Mouse (Mus musculus): ENCODE data around the gene Akr1c19. TPM values are rescaled to one million over a fixed set of nuclear protein-coding genes. Genes with fewer than 3 reads are reported as not detected.
"Not testable (repeated sequence)": the region's sequence is repeated elsewhere in the genome, so short reads cannot be mapped to it uniquely, and the experiment has no call there.

The Akr1c19 gene
- 7.1 and 7.5 TPM in 2 replicates for polyA plus RNA-seq (2015; fragmentation: Nextera tagmentation; extraction: Ambion mirVana)

GRCm38 (mm10) chr13:4228441-4228840 is at the start of gene Akr1c19:
Gene Akr1c19, plus strand, starts transcription at chr13:4228700.
- H3K36me3 ChIP-seq, result no peaks in the 10 kb centered on the region
- no peak within 1 kb of the TSS for H3K4me2 ChIP-seq
- H3K4me3 ChIP-seq, result no peak within 1 kb of the TSS
- H3K4me1 ChIP-seq (replicated peaks), result no peaks in the 10 kb centered on the region
- no peak within 1 kb of the TSS for H3K27ac ChIP-seq (replicated peaks)
- no peaks in the 10 kb centered on the region for H3K9me3 ChIP-seq
- 75% methylated on average over 1 of the region's 1 CpGs for WGBS
- H3K27me3 ChIP-seq, result no peaks in the 10 kb centered on the region
- ATAC-seq (ENCODE audit: low FRiP score, low read depth), result no peak
- no peak within 1 kb of the TSS for H3K9ac ChIP-seq

GRCm38 (mm10) chr13:4181321-4181720 is 47.2 kb upstream of the Akr1c19 start:
- H3K36me3 ChIP-seq; H3K27ac ChIP-seq (replicated peaks); H3K4me3 ChIP-seq; H3K27me3 ChIP-seq; H3K9ac ChIP-seq; H3K9me3 ChIP-seq; ATAC-seq (ENCODE audit: low FRiP score, low read depth); H3K4me2 ChIP-seq; H3K4me1 ChIP-seq (replicated peaks): not testable (repeated sequence)
- 90% methylated on average over 4 of the region's 4 CpGs for WGBS

GRCm38 (mm10) chr13:4183116-4183515 is 45.4 kb upstream of the Akr1c19 start:
- Histone ChIP-seq H3K9ac (no peak overlapping the region), H3K9me3 (no peaks in the 10 kb centered on the region), H3K27ac (replicated peaks) (no peak overlapping the region), H3K27me3 (no peaks in the 10 kb centered on the region), H3K36me3 (no peaks in the 10 kb centered on the region), H3K4me2 (no peak overlapping the region), H3K4me3 (no peak overlapping the region), H3K4me1 (replicated peaks) (no peaks in the 10 kb centered on the region)
- ATAC-seq (ENCODE audit: low FRiP score, low read depth), result no peak
- WGBS, result 65% methylated on average over 9 of the region's 9 CpGs

DNA sequence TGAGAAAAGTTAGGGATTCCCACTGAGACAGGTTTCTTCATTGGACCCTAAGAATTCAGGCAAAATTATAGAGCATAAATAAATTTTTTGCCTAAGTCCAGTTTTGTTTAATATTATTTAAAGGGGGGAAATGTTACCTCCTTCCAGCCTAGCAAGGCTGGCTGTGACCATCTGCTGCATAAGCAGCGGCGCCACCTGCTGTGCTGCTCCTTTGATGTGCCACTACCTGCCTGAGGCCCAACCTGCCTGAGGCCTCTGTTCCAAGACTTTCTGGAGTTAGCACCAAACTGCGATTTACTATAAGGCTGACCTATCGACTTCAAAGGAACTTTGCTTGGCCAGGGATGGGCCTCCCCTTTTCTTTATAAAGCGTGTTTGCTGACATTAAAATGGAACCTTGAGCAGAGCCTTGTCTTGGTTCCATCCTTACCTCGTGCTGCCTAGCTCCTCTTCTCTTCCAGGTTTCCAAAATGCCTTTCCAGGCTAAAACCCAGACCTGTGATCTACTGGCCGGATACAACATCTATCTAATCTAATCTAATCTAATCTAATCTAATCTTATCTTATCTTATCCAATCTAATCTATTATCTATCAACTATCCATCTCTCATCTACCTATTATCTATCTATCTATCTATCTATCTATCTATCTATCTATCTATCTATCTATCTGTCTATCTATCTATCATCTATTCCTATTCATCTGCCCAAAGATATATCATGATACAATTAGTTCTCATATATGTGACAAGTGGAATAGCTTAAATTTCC is 41.7 kb upstream of the Akr1c19 start:
- not testable (repeated sequence) for H3K4me1 ChIP-seq (replicated peaks); H3K9ac ChIP-seq
- WGBS, result 90% methylated on average over 7 of the region's 7 CpGs

DNA sequence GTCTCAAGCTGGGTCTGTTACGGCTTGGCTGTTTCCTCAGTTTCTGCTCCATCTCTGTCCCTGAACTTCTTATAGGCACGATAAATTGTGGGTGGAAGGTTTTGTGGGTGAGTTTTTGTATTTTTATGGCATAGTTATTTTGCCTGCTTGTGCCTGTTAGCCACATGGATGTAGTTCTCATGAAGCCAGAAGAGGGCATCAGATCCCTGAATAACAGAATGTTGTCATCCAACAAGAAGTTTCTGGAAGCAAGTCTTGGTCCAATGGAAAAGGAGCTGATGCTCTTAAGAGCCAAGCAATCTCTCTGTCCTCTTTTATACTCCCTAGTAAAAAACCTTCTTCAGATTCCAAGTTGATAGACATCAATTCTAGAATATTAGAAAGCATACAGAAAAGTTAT is 40.3 kb upstream of the Akr1c19 start:
- H3K27me3 ChIP-seq, result no peaks in the 10 kb centered on the region
- 94% methylated on average over 2 of the region's 2 CpGs for WGBS
- H3K9ac ChIP-seq, result no peak overlapping the region
- H3K4me1 ChIP-seq (replicated peaks), result no peaks in the 10 kb centered on the region
- no peaks in the 10 kb centered on the region for H3K36me3 ChIP-seq
- ATAC-seq (ENCODE audit: low FRiP score, low read depth), result no peak
- no peak overlapping the region for H3K4me2 ChIP-seq
- H3K27ac ChIP-seq (replicated peaks), result no peak overlapping the region
- H3K9me3 ChIP-seq, result no peaks in the 10 kb centered on the region
- H3K4me3 ChIP-seq, result no peak overlapping the region

More for the DNA sequence above, 41.7 kb upstream of the Akr1c19 start:
- H3K9me3 ChIP-seq; H3K4me3 ChIP-seq; H3K36me3 ChIP-seq; H3K27ac ChIP-seq (replicated peaks); H3K27me3 ChIP-seq; ATAC-seq (ENCODE audit: low FRiP score, low read depth); H3K4me2 ChIP-seq: not testable (repeated sequence)

GRCm38 (mm10) chr13:4190904-4191303 is 37.6 kb upstream of the Akr1c19 start, which contains the start of gene Akr1c13:
Gene Akr1c13, plus strand, starts transcription at chr13:4191150.
- WGBS, result 62% methylated on average over 3 of the region's 3 CpGs
- H3K4me1 ChIP-seq (replicated peaks), result no peaks in the 10 kb centered on the region
- no peak within 1 kb of the TSS for H3K27ac ChIP-seq (replicated peaks)
- no peak within 1 kb of the TSS for H3K4me3 ChIP-seq
- H3K9me3 ChIP-seq, result no peaks in the 10 kb centered on the region
- H3K36me3 ChIP-seq, result no peaks in the 10 kb centered on the region
- H3K4me2 ChIP-seq, result no peak within 1 kb of the TSS
- no peak for ATAC-seq (ENCODE audit: low FRiP score, low read depth)
- H3K9ac ChIP-seq, result no peak within 1 kb of the TSS
- no peaks in the 10 kb centered on the region for H3K27me3 ChIP-seq

- Histone ChIP-seq H3K27ac (replicated peaks) (no peak overlapping the region), H3K9ac (no peak overlapping the region)
- WGBS, result 80% methylated on average over 3 of the region's 3 CpGs
These were observed 36.0 kb upstream of the Akr1c19 start for GRCm38 (mm10) chr13:4192511-4192910.

GRCm38 (mm10) chr13:4206147-4206903 is 22.2 kb upstream of the Akr1c19 start:
- no peak for ATAC-seq (ENCODE audit: low FRiP score, low read depth)
- no peaks in the 10 kb centered on the region for H3K36me3 ChIP-seq
- H3K9me3 ChIP-seq, result no peaks in the 10 kb centered on the region
- WGBS, result 41% methylated on average over 1 of the region's 1 CpGs
- no peak overlapping the region for H3K4me2 ChIP-seq
- no peak overlapping the region for H3K4me3 ChIP-seq
- H3K9ac ChIP-seq, result no peak overlapping the region
- no peaks in the 10 kb centered on the region for H3K27me3 ChIP-seq
- no peaks in the 10 kb centered on the region for H3K4me1 ChIP-seq (replicated peaks)
- no peak overlapping the region for H3K27ac ChIP-seq (replicated peaks)

More at GRCm38 (mm10) chr13:4192511-4192910, 36.0 kb upstream of the Akr1c19 start:
- Histone ChIP-seq H3K9me3 (no peaks in the 10 kb centered on the region), H3K27me3 (no peaks in the 10 kb centered on the region), H3K36me3 (no peaks in the 10 kb centered on the region), H3K4me1 (replicated peaks) (no peaks in the 10 kb centered on the region), H3K4me3 (no peak overlapping the region), H3K4me2 (no peak overlapping the region)
- no peak for ATAC-seq (ENCODE audit: low FRiP score, low read depth)

DNA sequence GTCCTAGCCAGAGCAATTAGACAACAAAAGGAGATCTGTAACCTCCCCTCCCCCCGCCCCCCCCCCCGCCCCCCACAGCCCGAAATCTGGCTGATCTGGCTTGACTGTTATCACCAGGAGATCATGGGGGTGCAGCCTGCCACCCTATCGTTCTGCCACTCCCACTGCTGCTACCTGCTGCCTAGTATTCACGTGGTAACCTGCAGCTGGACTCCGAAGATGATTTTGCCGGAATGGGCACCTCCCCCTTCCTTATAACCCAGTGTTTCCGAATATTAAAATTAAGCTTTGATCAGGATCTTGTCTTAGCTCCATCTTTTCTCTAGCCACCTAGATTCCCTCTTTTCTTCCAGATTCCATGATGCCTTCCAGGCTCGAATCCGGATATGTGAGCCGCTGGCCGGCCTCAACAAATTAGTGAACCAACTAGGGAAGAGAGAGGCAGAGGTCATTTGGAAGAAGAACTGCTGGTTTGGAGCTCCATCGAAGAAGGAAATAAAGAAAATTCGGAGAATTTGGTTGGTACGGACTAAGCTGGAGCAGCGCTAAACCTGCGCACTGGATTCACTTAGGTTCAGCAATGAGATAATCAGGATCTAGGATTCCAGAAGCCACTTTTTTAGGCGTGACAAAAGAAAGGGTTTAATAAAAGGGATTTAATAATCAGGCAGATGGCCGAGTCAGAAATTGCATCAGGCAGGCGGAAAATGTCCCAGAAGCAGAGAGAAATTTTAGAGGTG is 16.8 kb upstream of the Akr1c19 start:
- WGBS, result 76% methylated on average over 18 of the region's 20 CpGs
- Histone ChIP-seq H3K36me3 (no peaks in the 10 kb centered on the region), H3K27me3 (no peaks in the 10 kb centered on the region), H3K9ac (no peak overlapping the region), H3K4me2 (no peak overlapping the region), H3K27ac (replicated peaks) (no peak overlapping the region), H3K4me1 (replicated peaks) (no peaks in the 10 kb centered on the region), H3K9me3 (no peaks in the 10 kb centered on the region), H3K4me3 (no peak overlapping the region)
- no peak for ATAC-seq (ENCODE audit: low FRiP score, low read depth)

- Histone ChIP-seq H3K4me2 (no peak overlapping the region), H3K4me1 (replicated peaks) (no peaks in the 10 kb centered on the region), H3K4me3 (no peak overlapping the region), H3K9me3 (no peaks in the 10 kb centered on the region), H3K9ac (no peak overlapping the region), H3K27me3 (no peaks in the 10 kb centered on the region), H3K27ac (replicated peaks) (no peak overlapping the region), H3K36me3 (no peaks in the 10 kb centered on the region)
- no peak for ATAC-seq (ENCODE audit: low FRiP score, low read depth)
- WGBS, result 62% methylated on average over 3 of the region's 3 CpGs
These were observed 16.2 kb upstream of the Akr1c19 start for GRCm38 (mm10) chr13:4212309-4212708.

DNA sequence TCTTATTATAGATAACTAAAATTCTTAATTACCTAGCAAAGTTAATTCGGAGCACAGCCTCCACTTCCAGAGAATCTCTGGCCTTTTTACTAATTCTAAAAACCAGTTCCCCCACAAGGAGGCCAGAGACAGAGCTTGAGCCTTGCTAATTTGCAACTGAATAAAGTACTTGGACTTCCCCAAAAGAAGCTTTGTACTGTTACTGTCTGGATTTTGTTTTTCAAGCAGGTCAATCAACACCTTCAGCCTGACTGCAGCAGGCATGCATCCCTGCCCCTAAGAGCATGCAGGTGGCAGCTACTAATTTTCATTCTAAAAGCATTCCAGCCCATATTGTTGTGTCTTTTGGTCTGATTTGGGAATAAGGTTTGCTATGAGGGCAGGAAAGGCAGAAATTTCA is 13.0 kb upstream of the Akr1c19 start:
- not testable (repeated sequence) for H3K27ac ChIP-seq (replicated peaks); H3K36me3 ChIP-seq; H3K27me3 ChIP-seq; H3K9me3 ChIP-seq; H3K4me2 ChIP-seq; H3K9ac ChIP-seq; H3K4me3 ChIP-seq; ATAC-seq (ENCODE audit: low FRiP score, low read depth); H3K4me1 ChIP-seq (replicated peaks)
- WGBS, result 72% methylated on average over 1 of the region's 1 CpGs

All from hindbrain, embryonic 15.5 days (tissue).